Mouse (Mus musculus): Measurements from ENCODE around the gene Cfdp1. TPM values are rescaled to one million over a fixed set of nuclear protein-coding genes. Genes with fewer than 3 reads are reported as not detected.

Cfdp1 gene
- polyA plus RNA-seq, 1 experiment from 2014 or later = 205 TPM

DNA sequence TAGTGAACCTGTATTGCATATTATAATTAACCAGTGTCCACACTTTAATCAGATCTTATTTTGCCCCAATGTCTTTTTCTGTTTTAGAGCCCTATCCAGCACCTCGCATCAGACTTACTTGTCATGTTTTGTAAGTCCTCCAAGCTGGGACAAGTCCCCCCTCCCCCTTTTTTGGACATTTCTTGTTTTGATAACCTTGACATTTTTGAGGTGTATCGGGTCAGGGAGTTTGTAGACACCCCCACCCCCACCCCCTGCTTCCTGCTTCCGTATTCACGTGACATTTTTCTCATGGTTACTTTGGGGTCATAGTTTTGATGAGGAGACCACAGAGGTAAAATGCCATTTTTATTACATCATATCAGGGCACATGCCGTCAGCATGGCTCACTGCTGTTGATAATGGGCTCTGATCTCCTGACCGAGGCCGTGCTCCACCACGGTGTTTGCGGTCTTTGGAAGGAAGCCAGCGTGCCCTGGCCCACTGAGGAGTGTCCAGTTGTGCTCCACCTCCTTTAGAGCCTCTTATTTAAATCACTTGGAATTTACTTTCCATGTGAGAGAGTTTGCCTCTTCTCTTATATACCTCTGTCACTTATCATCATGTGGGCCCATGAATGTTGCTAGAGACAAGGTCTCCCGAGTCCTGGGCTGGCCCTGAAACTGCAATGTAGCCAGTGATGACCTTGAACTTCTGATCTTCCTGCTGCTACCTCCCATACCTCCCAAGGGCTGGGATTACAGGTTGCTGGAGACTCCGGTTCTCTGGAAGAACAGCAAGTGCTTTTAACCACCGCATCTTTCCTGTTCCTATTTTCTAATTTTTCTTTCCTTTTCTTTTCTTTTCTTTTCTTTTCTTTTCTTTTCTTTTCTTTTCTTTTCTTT lies 107.3 kb downstream of the Cfdp1 start:
- H3K36me3 ChIP-seq (ENCODE audit: control insufficient read depth, insufficient read depth, low read length) = no peaks in the 10 kb centered on the region
- no peak overlapping the region for H3K4me3 ChIP-seq (ENCODE audit: low read depth, low read length)
- no peaks in the 10 kb centered on the region for H3K27me3 ChIP-seq (ENCODE audit: control insufficient read depth, insufficient read depth, low read length)
- no peak overlapping the region for H3K9ac ChIP-seq (ENCODE audit: low read length)
- WGBS = 79% methylated on average over 13 of the region's 13 CpGs
- peaks cover 25% of the 10 kb centered on the region for H3K4me1 ChIP-seq (ENCODE audit: control insufficient read depth, insufficient read depth, low read length)
- no peak overlapping the region for H3K27ac ChIP-seq (ENCODE audit: low read depth, low read length)
- H3K4me2 ChIP-seq (ENCODE audit: low read depth) = no peak overlapping the region
- DNase-seq (ENCODE audit: low spot score) (no peak), ATAC-seq (ENCODE audit: insufficient read depth, low FRiP score, low TSS enrichment) (no peak)
- no peaks in the 10 kb centered on the region for H3K9me3 ChIP-seq (ENCODE audit: control insufficient read depth, low read length)

GRCm38 (mm10) chr8:111745591-111746418 lies 108.3 kb downstream of the Cfdp1 start:
- no peaks in the 10 kb centered on the region for H3K9me3 ChIP-seq (ENCODE audit: control insufficient read depth, low read length)
- H3K9ac ChIP-seq (ENCODE audit: low read length) = peak overlapping the region; percentile 2; the same call in 1 of the 2 replicates
- H3K27ac ChIP-seq (ENCODE audit: low read depth, low read length) = no peak overlapping the region
- H3K36me3 ChIP-seq (ENCODE audit: control insufficient read depth, insufficient read depth, low read length) = no peaks in the 10 kb centered on the region
- H3K4me3 ChIP-seq (ENCODE audit: low read depth, low read length) = no peak overlapping the region
- H3K4me1 ChIP-seq (ENCODE audit: control insufficient read depth, insufficient read depth, low read length) = peaks cover 34% of the 10 kb centered on the region
- peak overlapping the region; percentile 43 for H3K4me2 ChIP-seq (ENCODE audit: low read depth)
- 6% methylated on average over 23 of the region's 23 CpGs for WGBS
- H3K27me3 ChIP-seq (ENCODE audit: control insufficient read depth, insufficient read depth, low read length) = no peaks in the 10 kb centered on the region
- ATAC-seq (ENCODE audit: insufficient read depth, low FRiP score, low TSS enrichment) = peak; percentile 36; the same call in 1 of the 2 replicates
- DNase-seq (ENCODE audit: low spot score) = peak; percentile 73

DNA sequence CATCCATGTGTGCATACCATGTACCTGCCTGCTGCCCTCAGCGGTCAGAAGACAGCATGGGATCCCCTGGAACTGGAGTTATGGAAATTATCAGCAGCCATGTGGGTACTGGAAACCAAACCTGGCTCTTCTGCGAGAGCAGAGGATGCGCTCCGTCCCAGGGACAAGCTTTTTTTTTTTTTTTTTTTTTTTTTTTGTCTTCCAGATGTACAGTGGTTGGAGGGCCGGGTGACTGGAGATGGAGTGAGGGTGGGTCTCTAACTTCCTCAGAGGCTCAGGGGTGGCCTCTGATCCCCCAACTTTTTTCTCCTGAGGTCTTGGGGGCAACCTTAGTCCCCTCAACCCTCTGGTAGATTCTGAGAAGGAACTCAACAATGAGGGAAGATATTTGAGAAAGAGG lies 109.0 kb downstream of the Cfdp1 start:
- DNase-seq (ENCODE audit: low spot score) (no peak), ATAC-seq (ENCODE audit: insufficient read depth, low FRiP score, low TSS enrichment) (no peak)
- Histone ChIP-seq H3K9ac (ENCODE audit: low read length) (peak overlapping the region; percentile 2; the same call in 1 of the 2 replicates), H3K27me3 (ENCODE audit: control insufficient read depth, insufficient read depth, low read length) (no peaks in the 10 kb centered on the region), H3K9me3 (ENCODE audit: control insufficient read depth, low read length) (no peaks in the 10 kb centered on the region), H3K4me2 (ENCODE audit: low read depth) (no peak overlapping the region; the same call in 1 of the 2 replicates), H3K4me1 (ENCODE audit: control insufficient read depth, insufficient read depth, low read length) (peaks cover 41% of the 10 kb centered on the region), H3K27ac (ENCODE audit: low read depth, low read length) (no peak overlapping the region), H3K4me3 (ENCODE audit: low read depth, low read length) (no peak overlapping the region), H3K36me3 (ENCODE audit: control insufficient read depth, insufficient read depth, low read length) (no peaks in the 10 kb centered on the region)
- WGBS = 59% methylated on average over 5 of the region's 5 CpGs

GRCm38 (mm10) chr8:111743792-111744696 lies 110.0 kb downstream of the Cfdp1 start, which contains the start of gene Bcar1:
Gene Bcar1, minus strand, starts transcription at chr8:111743809.
- peak; percentile 90 for DNase-seq (ENCODE audit: low spot score)
- Histone ChIP-seq H3K36me3 (ENCODE audit: control insufficient read depth, insufficient read depth, low read length) (no peaks in the 10 kb centered on the region), H3K9ac (ENCODE audit: low read length) (peak within 1 kb of the TSS; percentile 93), H3K4me3 (ENCODE audit: low read depth, low read length) (peak within 1 kb of the TSS; percentile 92), H3K9me3 (ENCODE audit: control insufficient read depth, low read length) (no peaks in the 10 kb centered on the region), H3K27ac (ENCODE audit: low read depth, low read length) (peak within 1 kb of the TSS; percentile 77), H3K4me1 (ENCODE audit: control insufficient read depth, insufficient read depth, low read length) (peaks cover 51% of the 10 kb centered on the region), H3K4me2 (ENCODE audit: low read depth) (peak within 1 kb of the TSS; percentile 69), H3K27me3 (ENCODE audit: control insufficient read depth, insufficient read depth, low read length) (no peaks in the 10 kb centered on the region)
- peak; percentile 65 for ATAC-seq (ENCODE audit: insufficient read depth, low FRiP score, low TSS enrichment)
- WGBS = 11% methylated on average over 34 of the region's 40 CpGs

GRCm38 (mm10) chr8:111743101-111743791 lies 110.8 kb downstream of the Cfdp1 start:
- no peaks in the 10 kb centered on the region for H3K27me3 ChIP-seq (ENCODE audit: control insufficient read depth, insufficient read depth, low read length)
- no peaks in the 10 kb centered on the region for H3K9me3 ChIP-seq (ENCODE audit: control insufficient read depth, low read length)
- WGBS = under 1% methylated on average over 39 of the region's 44 CpGs
- peak overlapping the region; percentile 93 for H3K9ac ChIP-seq (ENCODE audit: low read length)
- peaks cover 52% of the 10 kb centered on the region for H3K4me1 ChIP-seq (ENCODE audit: control insufficient read depth, insufficient read depth, low read length)
- peak overlapping the region; percentile 77 for H3K27ac ChIP-seq (ENCODE audit: low read depth, low read length)
- peak; percentile 55 for DNase-seq (ENCODE audit: low spot score)
- peak overlapping the region; percentile 69 for H3K4me2 ChIP-seq (ENCODE audit: low read depth)
- H3K36me3 ChIP-seq (ENCODE audit: control insufficient read depth, insufficient read depth, low read length) = no peaks in the 10 kb centered on the region
- peak; percentile 53 for ATAC-seq (ENCODE audit: insufficient read depth, low FRiP score, low TSS enrichment)
- peak overlapping the region; percentile 92 for H3K4me3 ChIP-seq (ENCODE audit: low read depth, low read length)

DNA sequence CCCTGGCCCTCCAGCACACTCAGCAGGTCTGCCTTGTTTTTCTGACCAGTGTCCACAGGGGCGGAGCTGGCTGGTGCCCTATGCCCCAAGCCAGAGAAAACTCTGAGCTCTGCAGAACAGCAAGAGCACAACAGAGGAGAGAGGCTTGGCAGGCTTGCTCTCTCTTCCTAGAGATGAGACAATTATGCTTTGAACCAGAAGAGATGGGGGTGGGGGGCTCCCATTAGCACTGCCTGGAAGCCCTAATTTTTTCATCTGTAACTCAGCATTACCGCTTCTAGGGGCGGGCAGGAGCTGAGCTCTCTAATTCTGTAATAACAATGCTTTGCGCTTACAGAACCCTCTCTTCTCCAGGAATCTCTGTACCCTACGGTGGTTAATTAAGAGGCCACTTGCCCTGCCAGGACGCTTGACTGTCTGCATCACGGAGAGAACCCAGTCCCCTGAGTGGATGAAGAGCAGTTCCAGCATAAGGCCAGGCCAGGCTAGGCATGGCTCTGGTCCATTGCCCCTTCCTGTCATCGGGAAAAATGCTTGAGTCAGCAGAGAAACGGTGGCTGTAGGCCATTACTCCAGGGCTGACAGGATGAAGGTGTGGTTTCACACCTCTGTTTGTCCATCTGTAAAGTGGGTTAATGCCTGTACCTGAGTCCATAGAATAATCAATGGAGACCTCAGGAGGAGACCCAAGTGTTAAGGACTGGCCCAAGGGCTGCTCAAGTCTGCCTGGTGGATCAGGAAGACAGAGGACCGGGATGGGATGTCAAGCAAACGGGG lies 111.6 kb downstream of the Cfdp1 start:
- DNase-seq (ENCODE audit: low spot score) (no peak), ATAC-seq (ENCODE audit: insufficient read depth, low FRiP score, low TSS enrichment) (no peak)
- peak overlapping the region; percentile 93 for H3K9ac ChIP-seq (ENCODE audit: low read length)
- 38% methylated on average over 11 of the region's 11 CpGs for WGBS
- peaks cover 52% of the 10 kb centered on the region for H3K4me1 ChIP-seq (ENCODE audit: control insufficient read depth, insufficient read depth, low read length)
- no peaks in the 10 kb centered on the region for H3K36me3 ChIP-seq (ENCODE audit: control insufficient read depth, insufficient read depth, low read length)
- H3K4me2 ChIP-seq (ENCODE audit: low read depth) = peak overlapping the region; percentile 69
- H3K27me3 ChIP-seq (ENCODE audit: control insufficient read depth, insufficient read depth, low read length) = no peaks in the 10 kb centered on the region
- H3K9me3 ChIP-seq (ENCODE audit: control insufficient read depth, low read length) = no peaks in the 10 kb centered on the region
- H3K4me3 ChIP-seq (ENCODE audit: low read depth, low read length) = peak overlapping the region; percentile 92
- H3K27ac ChIP-seq (ENCODE audit: low read depth, low read length) = no peak overlapping the region

GRCm38 (mm10) chr8:111741556-111741955 lies 112.5 kb downstream of the Cfdp1 start:
- ATAC-seq (ENCODE audit: insufficient read depth, low FRiP score, low TSS enrichment) (no peak), DNase-seq (ENCODE audit: low spot score) (no peak)
- no peaks in the 10 kb centered on the region for H3K36me3 ChIP-seq (ENCODE audit: control insufficient read depth, insufficient read depth, low read length)
- peaks cover 56% of the 10 kb centered on the region for H3K4me1 ChIP-seq (ENCODE audit: control insufficient read depth, insufficient read depth, low read length)
- 80% methylated on average over 6 of the region's 6 CpGs for WGBS
- H3K4me3 ChIP-seq (ENCODE audit: low read depth, low read length) = no peak overlapping the region; the same call in 1 of the 2 replicates
- no peaks in the 10 kb centered on the region for H3K9me3 ChIP-seq (ENCODE audit: control insufficient read depth, low read length)
- H3K27ac ChIP-seq (ENCODE audit: low read depth, low read length) = no peak overlapping the region
- H3K9ac ChIP-seq (ENCODE audit: low read length) = no peak overlapping the region
- H3K27me3 ChIP-seq (ENCODE audit: control insufficient read depth, insufficient read depth, low read length) = no peaks in the 10 kb centered on the region
- H3K4me2 ChIP-seq (ENCODE audit: low read depth) = peak overlapping the region; percentile 69
